Mouse (Mus musculus) midbrain, postnatal 0 days (tissue): Measurements from ENCODE around the gene A4gnt. TPM values are rescaled to one million over a fixed set of nuclear protein-coding genes. Genes with fewer than 3 reads are reported as not detected.

Source experiments
- ATAC-seq: fragments of 200-750 bp; cut with Nextera tagmentation; 2 replicates; pipeline ENCODE4 v1.8.0; 2017; ENCODE audit warnings: moderate number of reproducible peaks, mild to moderate bottlenecking, moderate TSS enrichment, moderate library complexity; ENCODE audit not compliant: low FRiP score
- DNase-seq: peaks from one replicate; pipeline ENCODE4 v3.0.0-alpha.2; 2015; ENCODE audit warnings: low spot score
- H3K27ac ChIP-seq: fragments of 300-500 bp; sonication (generic); 2 replicates; pipeline ENCODE4 v1.5.1; 2014; ENCODE audit warnings: low read depth, mild to moderate bottlenecking, low read length, mixed read lengths
- H3K27me3 ChIP-seq: fragments of 300-500 bp; sonication (generic); 2 replicates; pipeline ENCODE4 v1.6.1; 2014; ENCODE audit warnings: low read length, control low read depth, mixed read lengths; ENCODE audit not compliant: insufficient read depth
- H3K36me3 ChIP-seq: fragments of 300-500 bp; sonication (generic); 2 replicates; pipeline ENCODE4 v1.6.1; 2014; ENCODE audit warnings: low read length, control low read depth, mixed read lengths; ENCODE audit not compliant: insufficient read depth
- H3K4me1 ChIP-seq: fragments of 300-500 bp; sonication (generic); 2 replicates; pipeline ENCODE4 v1.6.1; 2014; ENCODE audit warnings: mild to moderate bottlenecking, control low read depth, antibody characterized with exemption, low read length, mixed read lengths; ENCODE audit not compliant: insufficient read depth
- H3K4me2 ChIP-seq: fragments of 300-500 bp; sonication (generic); 2 replicates; pipeline ENCODE4 v1.6.1; 2014; ENCODE audit warnings: low read depth, mild to moderate bottlenecking, low read length, mixed read lengths; ENCODE audit not compliant: poor library complexity, severe bottlenecking
- H3K4me3 ChIP-seq: fragments of 300-500 bp; sonication (generic); 2 replicates; pipeline ENCODE4 v1.5.1; 2014; ENCODE audit warnings: low read depth, mild to moderate bottlenecking, low read length, moderate library complexity
- H3K9ac ChIP-seq: fragments of 300-500 bp; sonication (generic); replicated peaks from 2 replicates; pipeline ENCODE4 v1.6.1; 2014; ENCODE audit warnings: mild to moderate bottlenecking, low read length, moderate library complexity, mixed read lengths; ENCODE audit not compliant: poor library complexity, severe bottlenecking
- H3K9me3 ChIP-seq: fragments of 300-500 bp; sonication (generic); 2 replicates; pipeline ENCODE4 v1.6.1; 2016; ENCODE audit warnings: low read length, control low read depth
- CTCF ChIP-seq: IDR thresholded peaks from 2 replicates; pipeline ENCODE4 v1.5.1; 2016; ENCODE audit warnings: antibody characterized with exemption, mild to moderate bottlenecking
- WGBS: fragments of 180-500 bp; shearing (Covaris S2); extraction: QIAGEN DNeasy Blood & Tissue Kit; methylation state at CpG from one replicate; pipeline ENCODE4 v1.1.7; 2014; 5-methylcytosine and 5-hydroxymethylcytosine counted together
- polyA plus RNA-seq: library from polyadenylated mRNA; unstranded; fragments of >200 nt; fragmentation: Nextera tagmentation; extraction: Ambion mirVana; gene quantifications from 2 replicates; pipeline ENCODE4 v1.2.1, GENCODE M21; 2015
- total RNA-seq: library from RNA; depleted of rRNA; stranded (reverse); fragments of >200 nt; gene quantifications from 2 replicates; pipeline ENCODE4 v1.2.3, GENCODE M21; 2014

A4gnt gene
- total and polyA plus RNA-seq, 2 experiments from 2014 or later, result not detected

GRCm38 (mm10) chr9:99637227-99637626, 24.9 kb downstream of the A4gnt start:
- Histone ChIP-seq H3K9me3 (no peaks in the 10 kb centered on the region), H3K4me2 (no peak overlapping the region), H3K4me3 (no peak overlapping the region), H3K9ac (no peak overlapping the region), H3K4me1 (no peaks in the 10 kb centered on the region; the same call in 1 of the 2 replicates), H3K36me3 (peaks cover 17% of the 10 kb centered on the region), H3K27me3 (no peaks in the 10 kb centered on the region), H3K27ac (no peak overlapping the region)
- no peak for DNase-seq
- TF ChIP-seq CTCF, result no peak
- no peak for ATAC-seq
- 98% methylated on average over 17 of the region's 17 CpGs for WGBS

- no peak for ATAC-seq
- no peak overlapping the region for H3K4me2 ChIP-seq
- H3K27me3 ChIP-seq, result no peaks in the 10 kb centered on the region
- WGBS, result 93% methylated on average over 13 of the region's 13 CpGs
- H3K4me3 ChIP-seq, result no peak overlapping the region
- H3K9me3 ChIP-seq, result no peaks in the 10 kb centered on the region
- H3K4me1 ChIP-seq, result no peaks in the 10 kb centered on the region
- H3K27ac ChIP-seq, result no peak overlapping the region
- no peak overlapping the region for H3K9ac ChIP-seq
- no peak for TF ChIP-seq CTCF
- DNase-seq, result no peak
- H3K36me3 ChIP-seq, result peaks cover 17% of the 10 kb centered on the region
Observed at GRCm38 (mm10) chr9:99637736-99638135, 25.4 kb downstream of the A4gnt start.

GRCm38 (mm10) chr9:99639957-99640356, 27.7 kb downstream of the A4gnt start:
- ATAC-seq (no peak), DNase-seq (no peak)
- Histone ChIP-seq H3K36me3 (peaks cover 17% of the 10 kb centered on the region), H3K4me1 (no peaks in the 10 kb centered on the region), H3K27ac (no peak overlapping the region), H3K9ac (no peak overlapping the region), H3K4me3 (no peak overlapping the region), H3K4me2 (no peak overlapping the region), H3K27me3 (no peaks in the 10 kb centered on the region), H3K9me3 (no peaks in the 10 kb centered on the region)
- 91% methylated on average over 5 of the region's 5 CpGs for WGBS
- TF ChIP-seq CTCF, result no peak

- DNase-seq, result no peak
- ATAC-seq, result no peak
- WGBS, result 94% methylated on average over 6 of the region's 6 CpGs
- H3K27me3 ChIP-seq, result no peaks in the 10 kb centered on the region
- no peak overlapping the region for H3K27ac ChIP-seq
- TF ChIP-seq CTCF, result no peak
- H3K9ac ChIP-seq, result no peak overlapping the region
- no peaks in the 10 kb centered on the region for H3K9me3 ChIP-seq
- no peak overlapping the region for H3K4me2 ChIP-seq
- H3K4me1 ChIP-seq, result no peaks in the 10 kb centered on the region
- H3K36me3 ChIP-seq, result peaks cover 23% of the 10 kb centered on the region
- H3K4me3 ChIP-seq, result no peak overlapping the region
Observed at GRCm38 (mm10) chr9:99645416-99645815, 33.1 kb downstream of the A4gnt start.

- TF ChIP-seq CTCF, result no peak
- Histone ChIP-seq H3K27me3 (no peaks in the 10 kb centered on the region), H3K36me3 (peaks cover 28% of the 10 kb centered on the region), H3K4me2 (no peak overlapping the region), H3K9ac (no peak overlapping the region), H3K9me3 (no peaks in the 10 kb centered on the region), H3K4me3 (no peak overlapping the region), H3K4me1 (no peaks in the 10 kb centered on the region), H3K27ac (no peak overlapping the region)
- WGBS, result 93% methylated on average over 6 of the region's 6 CpGs
- DNase-seq, result no peak
- no peak for ATAC-seq
Observed at GRCm38 (mm10) chr9:99646102-99646501, 33.8 kb downstream of the A4gnt start.

- no peak for TF ChIP-seq CTCF
- Histone ChIP-seq H3K27me3 (no peaks in the 10 kb centered on the region), H3K9me3 (no peaks in the 10 kb centered on the region), H3K27ac (no peak overlapping the region), H3K36me3 (peaks cover 11% of the 10 kb centered on the region; the same call in 1 of the 2 replicates), H3K4me2 (no peak overlapping the region), H3K4me1 (no peaks in the 10 kb centered on the region), H3K9ac (no peak overlapping the region), H3K4me3 (no peak overlapping the region)
- no peak for DNase-seq
- WGBS, result 72% methylated on average over 10 of the region's 10 CpGs
- no peak for ATAC-seq
Observed at GRCm38 (mm10) chr9:99660756-99661155, 48.5 kb downstream of the A4gnt start.
